Mouse (Mus musculus): ENCODE data around the gene Cacna2d3.

Gene Cacna2d3

GRCm38 (mm10) chr14:28984276-28984675 is 737.4 kb downstream of the Cacna2d3 start:
- no peak for DNase-seq

- DNase-seq, result no peak
Measured at GRCm38 (mm10) chr14:28980482-28980881, 741.2 kb downstream of the Cacna2d3 start.

- DNase-seq, result no peak
Measured at GRCm38 (mm10) chr14:28979230-28979629, 742.4 kb downstream of the Cacna2d3 start.

- DNase-seq, result peak; percentile 25 to 42
Measured at GRCm38 (mm10) chr14:28972620-28973019, 749.0 kb downstream of the Cacna2d3 start.

GRCm38 (mm10) chr14:28969247-28969646 is 752.4 kb downstream of the Cacna2d3 start:
- no peak for DNase-seq

- no peak for DNase-seq
Measured at GRCm38 (mm10) chr14:28966881-28967280, 754.8 kb downstream of the Cacna2d3 start.

- DNase-seq, result no peak
Measured at GRCm38 (mm10) chr14:28961379-28961778, 760.3 kb downstream of the Cacna2d3 start.

GRCm38 (mm10) chr14:28959042-28959441 is 762.6 kb downstream of the Cacna2d3 start:
- no peak for DNase-seq

- no peak for DNase-seq
Measured at GRCm38 (mm10) chr14:28958131-28959015, 763.3 kb downstream of the Cacna2d3 start.

- no peak for DNase-seq
Measured at GRCm38 (mm10) chr14:28955181-28955580, 766.5 kb downstream of the Cacna2d3 start.

- DNase-seq, result no peak
Measured at GRCm38 (mm10) chr14:28954588-28954987, 767.1 kb downstream of the Cacna2d3 start.

GRCm38 (mm10) chr14:28954086-28954485 is 767.6 kb downstream of the Cacna2d3 start:
- DNase-seq, result no peak

- no peak for DNase-seq
Measured at GRCm38 (mm10) chr14:28953409-28953808, 768.3 kb downstream of the Cacna2d3 start.

- peak; percentile 22 to 41 for DNase-seq
Measured at GRCm38 (mm10) chr14:28950499-28950898, 771.2 kb downstream of the Cacna2d3 start.

GRCm38 (mm10) chr14:28949785-28950184 is 771.9 kb downstream of the Cacna2d3 start:
- peak; percentile 26 to 40 for DNase-seq

- DNase-seq, result no peak
Measured at GRCm38 (mm10) chr14:28948019-28948850, 773.4 kb downstream of the Cacna2d3 start.

- DNase-seq, result no peak
Measured at GRCm38 (mm10) chr14:28932746-28933293, 788.8 kb downstream of the Cacna2d3 start.

GRCm38 (mm10) chr14:28923180-28923961 is 798.3 kb downstream of the Cacna2d3 start:
- peak; percentile 3 to 4 for DNase-seq

- DNase-seq, result no peak
Measured at GRCm38 (mm10) chr14:28918871-28919270, 802.8 kb downstream of the Cacna2d3 start.

- DNase-seq, result no peak
Measured at GRCm38 (mm10) chr14:28915004-28915403, 806.7 kb downstream of the Cacna2d3 start.

- DNase-seq, result no peak
Measured at GRCm38 (mm10) chr14:28907659-28908058, 814.0 kb downstream of the Cacna2d3 start.

- DNase-seq, result no peak
Measured at GRCm38 (mm10) chr14:28892530-28892929, 829.1 kb downstream of the Cacna2d3 start.

- DNase-seq, result no peak
Measured at GRCm38 (mm10) chr14:28887373-28887772, 834.3 kb downstream of the Cacna2d3 start.

All from kidney, adult 8-10 months (tissue).